Mouse (Mus musculus): ENCODE measurements at regions not wholly inside any gene's neighbourhood (a gene's known extent, or its start where the extent isn't known, plus 50 kb on each side); places are given as distances from the start of the nearest gene placed in this dataset.

GRCm38 (mm10) chr1:151086111-151086859, 93.0 kb upstream of the Hmcn1 start:
- CTCF ChIA-PET, result interaction anchor here in 2 of 4 experiments (0.7 to 1.0 kb wide), 2 partner anchors 16 to 33 kb away, joined by 3 read pairs; no protein-coding TSS in a partner anchor

DNA sequence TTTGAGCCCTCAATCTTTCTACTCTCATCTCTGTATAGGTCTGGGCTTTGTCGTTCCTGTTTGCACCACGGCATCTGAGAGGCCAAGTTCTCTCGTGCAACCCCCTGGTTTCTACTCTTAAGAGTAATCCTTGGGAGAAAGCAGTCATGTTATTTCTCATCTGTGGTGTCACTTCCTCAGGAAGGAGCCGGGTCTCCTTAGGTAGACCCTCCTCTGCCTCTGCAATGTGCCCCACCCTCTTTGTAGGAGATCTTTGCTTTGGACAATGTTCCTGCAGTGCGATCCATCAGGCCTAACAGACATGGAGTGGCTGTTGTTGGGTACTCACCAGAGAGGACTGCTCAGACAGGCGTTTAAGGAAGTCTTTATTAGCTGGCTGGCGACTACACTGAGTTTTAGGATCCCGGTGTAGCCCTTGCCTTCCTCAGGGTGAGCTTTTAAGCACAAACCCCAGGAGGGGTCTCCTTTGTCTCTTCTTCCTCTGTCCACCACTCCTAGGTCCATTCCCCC, 94.0 kb upstream of the Hmcn1 start:
- POLR2A ChIA-PET, result interaction anchor here in 3 of 4 experiments (0.9 to 1.9 kb wide), 5 partner anchors 28 to 257 kb away, joined by 3 to 15 read pairs (median 3); partner anchors contain the start of gene Ivns1abp (in 2 of the 3)
- CTCF ChIA-PET, result interaction anchor here in 2 of 4 experiments (1.3 kb wide), 2 partner anchors 8 kb away, joined by 4 to 7 read pairs; no protein-coding TSS in a partner anchor

More at GRCm38 (mm10) chr1:151086111-151086859, 93.0 kb upstream of the Hmcn1 start:
- POLR2A ChIA-PET, result interaction anchor here in 3 of 4 experiments (0.5 to 1.9 kb wide), 9 partner anchors 10 to 258 kb away, joined by 3 to 15 read pairs (median 3); partner anchors contain the start of gene Ivns1abp (in 3 of the 3)

- POLR2A ChIA-PET, result interaction anchor here in 2 of 4 experiments (0.9 to 1.5 kb wide), 4 partner anchors 22 to 256 kb away, joined by 3 read pairs; partner anchors contain the start of gene Ivns1abp (in 2 of the 2)
- CTCF ChIA-PET, result interaction anchor here in 3 of 4 experiments (0.6 to 1.3 kb wide), 3 partner anchors 9 kb away, joined by 3 to 7 read pairs (median 4); no protein-coding TSS in a partner anchor
Measured at GRCm38 (mm10) chr1:151087811-151088511, 94.4 kb upstream of the Gm47985 start.

- CTCF ChIA-PET, result interaction anchor here in 1 of 4 experiments (0.6 kb wide), 1 partner anchor 10 kb away, joined by 3 read pairs; no protein-coding TSS in a partner anchor
- POLR2A ChIA-PET, result interaction anchor here in 2 of 4 experiments (1.2 to 1.5 kb wide), 2 partner anchors 22 to 255 kb away, joined by 3 read pairs; partner anchors contain the start of gene Ivns1abp (in 1 of the 2)
Measured at GRCm38 (mm10) chr1:151088535-151089125, 93.7 kb upstream of the Gm47985 start.

DNA sequence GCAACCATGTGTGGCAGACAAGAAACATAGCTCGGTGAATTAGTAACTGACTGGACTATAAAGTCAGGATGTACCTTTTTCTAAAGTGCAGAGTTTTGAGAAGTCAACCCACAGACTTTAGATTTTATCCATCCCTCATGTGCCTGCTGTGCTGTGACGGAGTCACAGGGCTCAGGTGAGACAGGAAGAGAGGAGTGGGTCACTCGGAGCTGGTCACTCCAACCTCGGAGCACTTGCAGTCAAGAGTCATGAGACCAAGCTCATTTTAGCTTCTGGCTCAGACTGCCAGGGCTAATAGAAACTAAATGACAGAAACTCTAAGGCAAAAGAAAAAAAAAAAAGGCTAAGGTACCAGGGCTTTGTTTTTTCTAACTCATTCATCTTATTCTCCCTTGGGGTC, 90.3 kb upstream of the Gm47985 start:
- ChIA-PET POLR2A (interaction anchor here in 2 of 4 experiments (0.7 kb wide), 2 partner anchors 253 to 620 kb away, joined by 3 to 4 read pairs; partner anchors contain the start of gene Ivns1abp (in 1 of the 2)), CTCF (no interaction called here)

DNA sequence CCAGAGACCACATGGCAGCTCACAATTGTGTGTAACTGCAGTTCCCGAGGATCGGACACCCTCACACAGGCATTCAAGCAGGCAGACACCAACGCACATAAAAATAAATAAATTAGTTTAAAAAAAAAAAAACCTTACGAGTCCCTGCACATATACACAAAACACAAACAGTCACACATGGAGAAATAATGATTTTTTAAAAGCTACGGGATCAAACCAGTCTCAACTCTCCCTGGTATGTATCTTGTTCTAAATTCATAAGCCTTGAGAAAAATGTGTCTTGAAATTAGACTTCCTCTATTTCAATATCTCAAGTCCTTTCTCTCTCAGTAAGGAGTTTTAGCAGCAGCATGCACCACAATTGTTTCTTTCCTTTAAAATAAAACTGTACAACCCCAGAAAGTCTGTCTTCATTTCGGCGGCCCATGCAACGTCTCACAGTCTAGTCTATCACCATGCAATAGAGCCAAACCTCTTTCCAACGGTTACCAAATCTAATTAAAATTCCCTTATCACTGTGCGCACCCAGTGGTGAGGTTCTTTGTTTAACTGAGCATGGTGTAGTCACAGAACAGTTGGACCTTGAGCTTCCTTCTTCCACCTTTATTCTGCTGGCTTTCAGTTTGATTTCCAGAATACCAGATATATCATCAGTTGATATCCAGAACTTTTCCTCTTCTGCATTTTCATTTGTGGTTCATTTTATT, 86.8 kb upstream of the Gm47985 start:
- POLR2A ChIA-PET, result interaction anchor here in 3 of 4 experiments (0.8 to 1.4 kb wide), 8 partner anchors 9 to 249 kb away, joined by 3 to 5 read pairs (median 3); partner anchors contain the start of gene Ivns1abp (in 2 of the 3)
- CTCF ChIA-PET, result no interaction called here

DNA sequence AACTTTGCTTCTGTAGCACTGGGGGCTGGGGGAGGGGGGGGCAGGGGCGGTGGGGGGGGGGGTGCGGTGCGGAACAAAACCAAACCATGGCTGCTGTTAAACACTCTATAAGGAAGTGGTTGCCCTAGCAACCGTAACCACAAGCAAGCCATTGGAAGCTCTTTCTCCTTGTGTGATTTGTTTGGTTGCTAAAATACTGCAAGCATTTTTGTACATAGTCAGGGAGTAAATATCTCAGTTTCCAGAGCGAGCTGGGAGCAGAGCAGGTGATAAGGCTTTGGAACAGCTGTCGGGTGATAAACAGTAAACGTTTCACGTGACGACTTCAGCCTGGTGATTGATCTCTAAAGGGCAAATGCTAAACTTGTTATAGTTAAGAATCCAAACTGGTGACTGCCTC, 86.3 kb upstream of the Gm47985 start:
- POLR2A ChIA-PET, result interaction anchor here in 3 of 4 experiments (0.6 to 1.4 kb wide), 8 partner anchors 10 to 248 kb away, joined by 3 to 5 read pairs (median 4); partner anchors contain the start of gene Ivns1abp (in 1 of the 3)
- CTCF ChIA-PET, result interaction anchor here in 1 of 4 experiments (0.6 kb wide), 1 partner anchor 201 kb away, joined by 17 read pairs; no protein-coding TSS in a partner anchor

GRCm38 (mm10) chr1:151097506-151097905, 84.8 kb upstream of the Gm47985 start:
- ChIA-PET POLR2A (interaction anchor here in 2 of 4 experiments (0.6 to 1.4 kb wide), 3 partner anchors 9 to 20 kb away, joined by 3 to 8 read pairs (median 3); no protein-coding TSS in a partner anchor), CTCF (interaction anchor here in 1 of 4 experiments (1.1 kb wide), 1 partner anchor 18 kb away, joined by 5 read pairs; no protein-coding TSS in a partner anchor)

GRCm38 (mm10) chr1:151098763-151099162, 83.6 kb upstream of the Gm47985 start:
- POLR2A ChIA-PET, result no interaction called here
- CTCF ChIA-PET, result no interaction called here

- POLR2A ChIA-PET, result no interaction called here
- CTCF ChIA-PET, result no interaction called here
Measured at GRCm38 (mm10) chr1:151100565-151101483, 81.5 kb upstream of the Gm47985 start.

DNA sequence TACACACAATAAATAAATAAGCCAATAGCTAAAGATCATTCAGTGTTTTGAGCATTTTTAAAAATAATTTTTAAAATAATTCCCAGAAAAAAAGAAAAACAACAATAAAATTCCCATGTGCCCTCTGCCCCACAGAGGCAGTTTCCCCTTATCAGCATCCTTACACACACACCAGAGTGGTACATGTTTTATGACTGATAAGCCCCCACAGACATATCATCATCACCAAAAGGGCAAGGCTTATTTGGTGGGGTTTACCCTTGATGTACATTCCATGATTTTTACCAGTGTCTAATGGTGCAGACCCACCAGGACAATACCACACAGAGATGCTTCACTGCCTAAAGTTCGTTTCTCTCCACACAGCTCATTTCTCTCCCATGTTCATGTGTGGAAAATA, 80.8 kb upstream of the Gm47985 start:
- ChIA-PET POLR2A (interaction anchor here in 1 of 4 experiments (0.7 kb wide), 1 partner anchor 9 kb away, joined by 3 read pairs; no protein-coding TSS in a partner anchor), CTCF (interaction anchor here in 1 of 4 experiments (2.1 kb wide), 1 partner anchor 251 kb away, joined by 5 read pairs; no protein-coding TSS in a partner anchor)

DNA sequence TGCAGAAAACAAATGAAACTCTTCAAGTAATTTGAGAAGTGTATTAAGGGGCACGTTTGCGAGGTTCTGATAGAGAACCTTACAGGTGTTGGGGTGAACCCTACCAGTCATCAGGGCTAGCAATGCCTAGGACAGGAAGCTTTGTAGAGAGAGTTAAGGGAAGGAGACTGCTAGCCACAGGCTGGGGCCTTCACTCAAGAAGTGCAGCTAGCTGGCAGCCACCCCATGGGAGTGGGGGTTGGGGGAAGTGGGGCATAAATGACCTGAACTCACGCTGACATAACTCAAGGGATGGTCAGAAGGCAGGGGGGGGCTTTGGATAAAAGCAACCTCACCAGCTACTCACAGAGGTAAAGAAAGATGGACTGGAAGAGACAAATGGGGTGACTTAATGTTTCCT, 80.3 kb upstream of the Gm47985 start:
- POLR2A ChIA-PET, result interaction anchor here in 1 of 4 experiments (0.7 kb wide), 1 partner anchor 9 kb away, joined by 3 read pairs; no protein-coding TSS in a partner anchor
- CTCF ChIA-PET, result interaction anchor here in 1 of 4 experiments (1.1 to 2.1 kb wide), 2 partner anchors 23 to 250 kb away, joined by 5 to 6 read pairs; no protein-coding TSS in a partner anchor

DNA sequence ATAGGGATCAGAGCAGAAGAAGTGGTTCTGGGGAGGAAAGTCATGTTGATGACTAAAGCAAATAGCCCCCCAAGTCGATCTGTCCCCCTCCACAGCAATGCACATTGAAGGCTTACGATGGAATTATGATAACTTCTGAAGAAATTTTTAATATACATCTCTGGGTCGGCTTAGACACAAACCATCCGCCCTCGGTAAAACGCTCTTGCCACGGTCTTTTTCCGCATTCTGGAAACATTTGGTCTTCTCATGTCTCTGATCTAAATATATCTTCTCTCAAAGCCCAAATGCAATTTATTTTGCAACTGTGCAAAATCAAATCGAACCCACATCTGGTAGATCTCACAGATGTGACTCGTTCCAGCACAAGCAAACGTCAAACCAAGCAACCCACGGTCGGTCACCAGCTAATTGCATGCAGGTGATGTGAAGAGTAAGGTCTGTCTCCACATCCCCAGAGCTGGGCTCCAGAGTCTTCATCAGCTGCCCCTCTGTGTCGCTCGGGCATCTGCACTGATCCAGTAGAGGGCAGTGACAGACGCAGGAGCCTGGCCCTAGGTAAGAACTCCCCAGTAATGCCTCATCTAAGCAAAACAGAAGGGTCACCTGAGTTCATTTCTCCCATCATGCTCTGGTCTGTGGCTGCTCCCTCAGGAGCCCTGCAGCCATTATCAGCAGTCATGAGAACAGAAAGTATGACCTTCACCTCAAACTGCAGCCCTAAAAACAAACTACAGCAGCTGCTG, 79.5 kb upstream of the Gm47985 start:
- ChIA-PET POLR2A (interaction anchor here in 3 of 4 experiments (0.6 to 1.6 kb wide), 4 partner anchors 9 to 240 kb away, joined by 3 to 5 read pairs (median 4); no protein-coding TSS in a partner anchor), CTCF (interaction anchor here in 1 of 4 experiments (1.1 to 2.1 kb wide), 2 partner anchors 24 to 250 kb away, joined by 5 to 6 read pairs; no protein-coding TSS in a partner anchor)

GRCm38 (mm10) chr1:151103522-151104037, 78.8 kb upstream of the Gm47985 start:
- ChIA-PET CTCF (interaction anchor here in 1 of 4 experiments (2.1 kb wide), 1 partner anchor 249 kb away, joined by 5 read pairs; no protein-coding TSS in a partner anchor), POLR2A (interaction anchor here in 3 of 4 experiments (0.6 to 1.6 kb wide), 5 partner anchors 9 to 239 kb away, joined by 3 to 5 read pairs (median 4); no protein-coding TSS in a partner anchor)

- POLR2A ChIA-PET, result interaction anchor here in 3 of 4 experiments (0.5 to 1.6 kb wide), 5 partner anchors 8 to 225 kb away, joined by 3 to 5 read pairs (median 4); no protein-coding TSS in a partner anchor
- CTCF ChIA-PET, result no interaction called here
Measured at GRCm38 (mm10) chr1:151104346-151104745, 78.0 kb upstream of the Gm47985 start.

Measured in embryonic stem cell, embryonic (primary cell).